ENCODE assay signal across 8 mouse cellular contexts in the genomic region with DNA sequence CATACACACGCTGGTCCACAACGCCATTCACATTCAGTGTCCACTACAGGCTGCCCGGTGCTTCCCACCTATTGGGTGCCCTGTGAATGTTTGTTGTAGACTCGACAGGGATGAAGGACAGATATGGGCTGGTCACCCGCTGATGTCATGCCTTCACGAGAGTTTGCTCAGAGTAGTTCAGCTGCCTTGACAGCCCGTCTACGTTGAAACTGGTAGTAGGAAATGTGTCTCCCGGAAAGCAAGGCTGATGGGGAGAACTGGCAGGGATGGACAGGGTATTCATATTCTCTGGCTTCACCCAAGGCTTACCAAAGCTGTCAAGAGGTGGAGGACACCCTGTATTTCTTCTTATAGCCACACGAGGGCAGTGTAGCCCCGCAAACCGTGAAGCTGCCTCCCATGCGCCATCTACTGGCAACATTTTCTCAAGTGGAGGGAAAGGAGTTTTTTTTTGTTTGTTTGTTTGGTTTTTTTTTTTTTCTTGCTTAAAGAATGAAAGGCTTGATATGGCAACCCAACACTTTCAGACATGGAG. TPM values are rescaled to one million over a fixed set of nuclear protein-coding genes. Genes with fewer than 3 reads are reported as not detected.
DNase-seq lines count a peak whose midpoint lies in the region; ATAC-seq and TF ChIP-seq lines count a peak whose summit lies in the region.

No protein-coding gene starts in this region.

- intact Hi-C loops in heart, postnatal 25 days (cut with DNase I) = loop anchor here (1.0 kb wide), 1 partner anchor 55 kb away; no protein-coding TSS in a partner anchor

- peaks cover 10% of the 10 kb centered on the region for H3K4me1 ChIP-seq in G1E (ENCODE audit: insufficient read depth, low read depth, low read length)
- peaks cover 6% of the 10 kb centered on the region for H3K4me1 ChIP-seq in forebrain, embryonic 14.5 days (ENCODE audit: control insufficient read depth, insufficient read depth, low read length)

- peak; percentile 57 for DNase-seq in G1E (ENCODE audit: low spot score)
- DNase-seq in c-Kit-positive CD71-positive TER-119-negative erythroid progenitor cells, embryonic 14.5 days (ENCODE audit: low read depth) = peak; percentile 88
- peak; percentile 91 for DNase-seq in forebrain, embryonic 14.5 days (ENCODE audit: low spot score)
- peak; percentile 60 for DNase-seq in heart, postnatal 25 days (ENCODE audit: low spot score)
- peak; percentile 58 for DNase-seq in layer of hippocampus, adult 9-10 months (ENCODE audit: low spot score)
- DNase-seq in lung, postnatal 10 days = peak; percentile 89
- DNase-seq in ovary, postnatal 36 days (ENCODE audit: low spot score) = peak; percentile 66
- peak; percentile 85 for DNase-seq in thymus, postnatal 14 days

- H3K9me3 ChIP-seq in G1E (replicated peaks) = no peaks in the 10 kb centered on the region
- no peaks in the 10 kb centered on the region for H3K9me3 ChIP-seq in forebrain, embryonic 14.5 days (replicated peaks; ENCODE audit: control insufficient read depth, low read length)

- no peak overlapping the region for H3K27ac ChIP-seq in forebrain, embryonic 14.5 days (ENCODE audit: low read depth, low read length)

- TF ChIP-seq CTCF in G1E (IDR thresholded peaks at IDR 0.05; ENCODE audit: low read depth, low read length) = peak; percentile 96

- no peaks in the 10 kb centered on the region for H3K27me3 ChIP-seq in G1E (ENCODE audit: insufficient read depth, low read length)
- H3K27me3 ChIP-seq in forebrain, embryonic 14.5 days (replicated peaks; ENCODE audit: control insufficient read depth, insufficient read depth, low read length) = no peaks in the 10 kb centered on the region

- WGBS in forebrain, embryonic 14.5 days = 23% methylated on average over 13 of the region's 13 CpGs

- H3K4me3 ChIP-seq in G1E (ENCODE audit: low read depth, low read length) = no peak overlapping the region
- H3K4me3 ChIP-seq in forebrain, embryonic 14.5 days (ENCODE audit: low read depth, low read length) = no peak overlapping the region

- H3K36me3 ChIP-seq in G1E (replicated peaks) = peaks cover 6% of the 10 kb centered on the region
- no peaks in the 10 kb centered on the region for H3K36me3 ChIP-seq in forebrain, embryonic 14.5 days (ENCODE audit: control insufficient read depth, insufficient read depth, low read length)

- H3K9ac ChIP-seq in forebrain, embryonic 14.5 days (ENCODE audit: low read length) = no peak overlapping the region

- H3K4me2 ChIP-seq in forebrain, embryonic 14.5 days (ENCODE audit: low read length) = no peak overlapping the region

- ATAC-seq in G1E (ENCODE audit: extremely low read depth, insufficient number of reproducible peaks, low FRiP score, poor library complexity, severe bottlenecking) = peak; percentile 34; the same call in 1 of the 2 replicates
- peak; percentile 32; the same call in 1 of the 2 replicates for ATAC-seq in forebrain, embryonic 14.5 days

RNA-seq across cellular contexts. Expression of a gene that starts 23.7 kb away (rescaled TPM):
- 239 and 279 TPM in 2 replicates for total RNA-seq in G1E (2014; fragmentation: Nextera tagmentation)
- 91.2 and 93.0 TPM in 2 replicates for total RNA-seq in G1E (2017)
- 97.5 and 125 TPM in 2 replicates for polyA plus RNA-seq in G1E (2012)
- polyA plus RNA-seq in forebrain, embryonic 14.5 days (2014; fragmentation: Nextera tagmentation; extraction: Ambion mirVana) = 230 and 247 TPM in 2 replicates
- total RNA-seq in heart, postnatal 25 days (2021) = 100 to 1,000 TPM; 207 to 215 TPM

RNA-seq across cellular contexts. Expression of a gene that starts 41.1 kb away (rescaled TPM):
- total RNA-seq in G1E (2014; fragmentation: Nextera tagmentation) (16.1 and 18.7 TPM in 2 replicates), G1E (2017) (0.58 and 0.60 TPM in 2 replicates)
- 15.2 and 17.2 TPM in 2 replicates for polyA plus RNA-seq in G1E (2012)
- polyA plus RNA-seq in forebrain, embryonic 14.5 days (2014; fragmentation: Nextera tagmentation; extraction: Ambion mirVana) = 9.1 and 12.4 TPM in 2 replicates
- total RNA-seq in heart, postnatal 25 days (2021) = 1 to 10 TPM; 6.4 to 7.6 TPM

RNA-seq across cellular contexts. Expression of a gene that starts 46.1 kb away (rescaled TPM):
- total RNA-seq in G1E (2014; fragmentation: Nextera tagmentation) (4.8 TPM in 1 of 2 replicates, not detected in the other), G1E (2017) (0.11 and 0.46 TPM in 2 replicates)
- 0.07 and 0.08 TPM in 2 replicates for polyA plus RNA-seq in G1E (2012)
- 3.9 and 5.6 TPM in 2 replicates for polyA plus RNA-seq in forebrain, embryonic 14.5 days (2014; fragmentation: Nextera tagmentation; extraction: Ambion mirVana)
- 10 to 100 TPM; 20.1 to 21.1 TPM for total RNA-seq in heart, postnatal 25 days (2021)

RNA-seq across cellular contexts. Expression of a gene that starts 58.1 kb away (rescaled TPM):
- total RNA-seq in G1E (2014; fragmentation: Nextera tagmentation) (10.3 and 13.2 TPM in 2 replicates), G1E (2017) (8.6 and 10.8 TPM in 2 replicates)
- 10.0 and 10.5 TPM in 2 replicates for polyA plus RNA-seq in G1E (2012)
- 22.4 and 25.4 TPM in 2 replicates for polyA plus RNA-seq in forebrain, embryonic 14.5 days (2014; fragmentation: Nextera tagmentation; extraction: Ambion mirVana)
- 1 to 10 TPM; 3.2 to 4.0 TPM for total RNA-seq in heart, postnatal 25 days (2021)
